Mouse (Mus musculus) myocyte (in vitro differentiated cells): ENCODE results near the gene Irs2. TPM values are rescaled to one million over a fixed set of nuclear protein-coding genes. Genes with fewer than 3 reads are reported as not detected.

Source experiments
- H3K27me3 ChIP-seq: one replicate; pipeline ENCODE4 v1.6.1; 2011; ENCODE audit not compliant: control insufficient read depth, insufficient read depth, insufficient read length
- H3K36me3 ChIP-seq: one replicate; pipeline ENCODE4 v1.6.1; 2011; ENCODE audit not compliant: control insufficient read depth, insufficient read depth
- H3K4me2 ChIP-seq: one replicate; pipeline ENCODE4 v1.6.1; 2011; ENCODE audit warnings: low read depth, control low read depth
- H3K4me3 ChIP-seq: one replicate; pipeline ENCODE4 v1.5.1; 2011; ENCODE audit warnings: mild to moderate bottlenecking, control low read depth, moderate library complexity
- H3K79me2 ChIP-seq: one replicate; pipeline ENCODE4 v1.6.1; 2011; ENCODE audit not compliant: control insufficient read depth, insufficient read depth
- H3ac ChIP-seq: one replicate; pipeline ENCODE4 v1.6.1; 2011; ENCODE audit not compliant: control insufficient read depth, insufficient read length
- CEBPB ChIP-seq: IDR thresholded peaks from 2 replicates; pipeline ENCODE4 v1.6.1; 2011; ENCODE audit warnings: mild to moderate bottlenecking, moderate library complexity; ENCODE audit not compliant: poor library complexity, insufficient read depth, severe bottlenecking
- E2F4 ChIP-seq: IDR thresholded peaks from one replicate; pipeline ENCODE4 v1.6.1; 2011; ENCODE audit warnings: mild to moderate bottlenecking, control low read depth, moderate library complexity; ENCODE audit not compliant: insufficient read depth
- MAX ChIP-seq: IDR thresholded peaks from one replicate; pipeline ENCODE4 v1.6.1; 2011; ENCODE audit warnings: low read depth, mild to moderate bottlenecking, control low read depth
- MYOD1 ChIP-seq, 3 experiments: IDR thresholded peaks; one replicate each; pipeline ENCODE4 v1.6.1; 2011; ENCODE audit warnings: control low read depth in 2 of 3, low read depth in 2 of 3, mild to moderate bottlenecking in 2 of 3, moderate library complexity in 1 of 3; ENCODE audit not compliant: insufficient read length in 2 of 3, control insufficient read depth in 1 of 3
- MYOG ChIP-seq, 3 experiments: IDR thresholded peaks; one replicate each; pipeline ENCODE4 v1.6.1; 2011; ENCODE audit warnings: control low read depth in 2 of 3, low read depth in 2 of 3, mild to moderate bottlenecking in 2 of 3; ENCODE audit not compliant: insufficient read length in 2 of 3, control insufficient read depth in 1 of 3, insufficient read depth in 1 of 3
- POLR2A ChIP-seq: IDR thresholded peaks from one replicate; pipeline ENCODE4 v1.6.1; 2011; ENCODE audit warnings: low read depth, mild to moderate bottlenecking, control low read depth, moderate library complexity; ENCODE audit not compliant: insufficient read length
- POLR2AphosphoS2 ChIP-seq: IDR thresholded peaks from one replicate; pipeline ENCODE4 v1.6.1; 2011; ENCODE audit warnings: low read depth, control low read depth; ENCODE audit not compliant: insufficient read length
- REST ChIP-seq: IDR thresholded peaks from one replicate; pipeline ENCODE4 v1.6.1; 2011; ENCODE audit warnings: mild to moderate bottlenecking, control low read depth, moderate library complexity; ENCODE audit not compliant: insufficient read depth, insufficient read length
- SRF ChIP-seq: IDR thresholded peaks from one replicate; pipeline ENCODE4 v1.6.1; 2011; ENCODE audit warnings: low read depth; ENCODE audit not compliant: control insufficient read depth, insufficient read length
- TCF12 ChIP-seq: IDR thresholded peaks from one replicate; pipeline ENCODE4 v1.6.1; 2011; ENCODE audit warnings: mild to moderate bottlenecking, control low read depth; ENCODE audit not compliant: poor library complexity, insufficient read depth, severe bottlenecking
- TCF3 ChIP-seq: IDR thresholded peaks from one replicate; pipeline ENCODE4 v1.6.1; 2011; ENCODE audit warnings: low read depth, control low read depth; ENCODE audit not compliant: insufficient read length
- USF1 ChIP-seq: IDR thresholded peaks from one replicate; pipeline ENCODE4 v1.6.1; 2011; ENCODE audit warnings: low read depth, mild to moderate bottlenecking, control low read depth, moderate library complexity
- polyA plus RNA-seq: library from polyadenylated mRNA; unstranded; fragments of >200 nt; fragmentation: generic; extraction: Trizol; gene quantifications from one replicate; pipeline ENCODE4 v1.2.1, GENCODE M21; 2012; ENCODE audit warnings: missing spikeins

Irs2 gene
- polyA plus RNA-seq, 1 experiment = 2.0 TPM

GRCm38 (mm10) chr8:11047812-11048211 lies 39.6 kb upstream of the Irs2 start:
- H3ac ChIP-seq = no peak overlapping the region
- H3K36me3 ChIP-seq = no peaks in the 10 kb centered on the region
- no peaks in the 10 kb centered on the region for H3K79me2 ChIP-seq
- H3K4me2 ChIP-seq = no peak overlapping the region
- no peak overlapping the region for H3K4me3 ChIP-seq
- TF ChIP-seq TCF12 (no peak), MAX (no peak), POLR2A (no peak), TCF3 (no peak), E2F4 (no peak), REST (no peak), MYOG (IDR thresholded peaks at IDR 0.05; ENCODE audit: control insufficient read depth in 1 of 3, insufficient read depth in 1 of 3, insufficient read length in 2 of 3, low read depth in 2 of 3) (no peak), USF1 (no peak), MYOD1 (IDR thresholded peaks at IDR 0.05; ENCODE audit: control insufficient read depth in 1 of 3, insufficient read length in 2 of 3, low read depth in 2 of 3) (no peak), POLR2AphosphoS2 (no peak), CEBPB (no peak)
- H3K27me3 ChIP-seq = peaks cover 5% of the 10 kb centered on the region

- no peaks in the 10 kb centered on the region for H3K79me2 ChIP-seq
- H3K27me3 ChIP-seq = peaks cover 6% of the 10 kb centered on the region
- no peak overlapping the region for H3K4me2 ChIP-seq
- no peak overlapping the region for H3ac ChIP-seq
- no peak overlapping the region for H3K4me3 ChIP-seq
- TF ChIP-seq TCF12 (no peak), MYOD1 (IDR thresholded peaks at IDR 0.05; ENCODE audit: control insufficient read depth in 1 of 3, insufficient read length in 2 of 3, low read depth in 2 of 3) (no peak), CEBPB (no peak), MAX (no peak), USF1 (no peak), POLR2A (no peak), SRF (no peak), REST (no peak), TCF3 (no peak), E2F4 (no peak), POLR2AphosphoS2 (no peak), MYOG (IDR thresholded peaks at IDR 0.05; ENCODE audit: control insufficient read depth in 1 of 3, insufficient read depth in 1 of 3, insufficient read length in 2 of 3, low read depth in 2 of 3) (no peak)
- H3K36me3 ChIP-seq = no peaks in the 10 kb centered on the region
Observed at GRCm38 (mm10) chr8:11044660-11045059, 36.4 kb upstream of the Irs2 start.

GRCm38 (mm10) chr8:11043591-11043990 lies 35.3 kb upstream of the Irs2 start:
- H3K36me3 ChIP-seq = no peaks in the 10 kb centered on the region
- no peak overlapping the region for H3K4me2 ChIP-seq
- peaks cover 9% of the 10 kb centered on the region for H3K27me3 ChIP-seq
- H3K4me3 ChIP-seq = no peak overlapping the region
- TF ChIP-seq MAX = no peak
- TF ChIP-seq E2F4 = no peak
- no peak for TF ChIP-seq TCF12
- TF ChIP-seq POLR2A = no peak
- TF ChIP-seq MYOD1 (IDR thresholded peaks at IDR 0.05; ENCODE audit: control insufficient read depth in 1 of 3, insufficient read length in 2 of 3, low read depth in 2 of 3) = no peak
- H3K79me2 ChIP-seq = no peaks in the 10 kb centered on the region
- H3ac ChIP-seq = no peak overlapping the region

GRCm38 (mm10) chr8:11042872-11043587 lies 34.8 kb upstream of the Irs2 start:
- Histone ChIP-seq H3ac (no peak overlapping the region), H3K36me3 (no peaks in the 10 kb centered on the region), H3K27me3 (peaks cover 9% of the 10 kb centered on the region), H3K4me2 (no peak overlapping the region), H3K79me2 (no peaks in the 10 kb centered on the region), H3K4me3 (no peak overlapping the region)
- TF ChIP-seq MAX = no peak
- no peak for TF ChIP-seq CEBPB

GRCm38 (mm10) chr8:11040088-11040487 lies 31.8 kb upstream of the Irs2 start:
- H3K4me2 ChIP-seq = no peak overlapping the region
- H3K27me3 ChIP-seq = peaks cover 20% of the 10 kb centered on the region
- no peaks in the 10 kb centered on the region for H3K36me3 ChIP-seq
- no peaks in the 10 kb centered on the region for H3K79me2 ChIP-seq
- TF ChIP-seq MYOD1 (IDR thresholded peaks at IDR 0.05; ENCODE audit: control insufficient read depth in 1 of 3, insufficient read length in 2 of 3, low read depth in 2 of 3) (no peak), MAX (no peak), REST (no peak)
- no peak overlapping the region for H3ac ChIP-seq
- H3K4me3 ChIP-seq = no peak overlapping the region
